In genomic region chr2:59757015-59757414, GRCm38 (mm10) we compare ENCODE assay signal across 11 mouse cellular contexts.
DNase-seq lines count a peak whose midpoint lies in the region; ATAC-seq and TF ChIP-seq lines count a peak whose summit lies in the region.
"Had no signal": no experiment of that assay in that cellular context is flagged by ENCODE, and none has a peak within 500 bp of the region (broad histone marks: within the 10 kb centered on the region; RNA-seq: fewer than 3 reads in every experiment).

No protein-coding gene starts in this region.

- no peaks in the 10 kb centered on the region for H3K36me3 ChIP-seq in heart, embryonic 15.5 days
- H3K36me3 ChIP-seq in heart, embryonic 10.5 days, result peaks cover 23% of the 10 kb centered on the region
- H3K36me3 ChIP-seq in lung, postnatal 0 days (ENCODE audit: insufficient read depth, low read length), result no peaks in the 10 kb centered on the region; the same call in 1 of the 2 replicates
- H3K36me3 ChIP-seq in forebrain, embryonic 15.5 days, result no peaks in the 10 kb centered on the region

- peaks cover 38% of the 10 kb centered on the region for H3K4me1 ChIP-seq in heart, embryonic 15.5 days (replicated peaks)
- H3K4me1 ChIP-seq in heart, embryonic 10.5 days, result peaks cover 45% of the 10 kb centered on the region
- H3K4me1 ChIP-seq in lung, postnatal 0 days (ENCODE audit: insufficient read depth, low read depth, low read length), result 0 out of 2 replicates have a peak, but pooled peaks cover 3% of the 10 kb centered on the region
- no peaks in the 10 kb centered on the region for H3K4me1 ChIP-seq in lung, adult 2 months (ENCODE audit: control insufficient read depth, insufficient read depth, low read length)
- H3K4me1 ChIP-seq in forebrain, embryonic 15.5 days, result peaks cover 10% of the 10 kb centered on the region; the same call in 1 of the 2 replicates

- no peak for TF ChIP-seq POLR2A in lung, adult 2 months (IDR thresholded peaks at IDR 0.05; ENCODE audit: borderline replicate concordance, extremely low read depth, low read depth, low read length)

- peak; percentile 13; the same call in 1 of the 2 replicates for TF ChIP-seq CTCF in lung, postnatal 0 days (IDR thresholded peaks at IDR 0.05)
- no peak for TF ChIP-seq CTCF in lung, adult 2 months (IDR thresholded peaks at IDR 0.05; ENCODE audit: insufficient read depth, low read length)

- H3K27ac ChIP-seq in heart, embryonic 15.5 days, result peak overlapping the region; percentile 13; the same call in 1 of the 2 replicates
- no peak overlapping the region for H3K27ac ChIP-seq in heart, embryonic 10.5 days
- H3K27ac ChIP-seq in lung, postnatal 0 days (ENCODE audit: low read length), result no peak overlapping the region
- H3K27ac ChIP-seq in forebrain, embryonic 15.5 days (replicated peaks), result no peak overlapping the region
- H3K27ac ChIP-seq: macrophage had no signal

- no peak for TF ChIP-seq EP300 in lung, postnatal 0 days (IDR thresholded peaks at IDR 0.05)

- H3K9me3 ChIP-seq in heart, embryonic 15.5 days (replicated peaks), result no peaks in the 10 kb centered on the region
- no peaks in the 10 kb centered on the region for H3K9me3 ChIP-seq in heart, embryonic 10.5 days
- no peaks in the 10 kb centered on the region for H3K9me3 ChIP-seq in lung, postnatal 0 days (ENCODE audit: low read length)
- H3K9me3 ChIP-seq in forebrain, embryonic 15.5 days, result no peaks in the 10 kb centered on the region

- DNase-seq in heart, embryonic 10.5 days (ENCODE audit: low spot score), result no peak
- DNase-seq in lung, postnatal 0 days (ENCODE audit: low spot score), result no peak
- DNase-seq in lung, adult 2 months, result no peak
- peak; percentile 45 for DNase-seq in retina, postnatal 1 day
- no peak for DNase-seq in cerebellum, postnatal 10 days
- DNase-seq in ovary, adult 18-20 months (ENCODE audit: low spot score), result no peak
- DNase-seq: cerebellum, postnatal 25 days; kidney, adult 8-10 months had no signal

- peak; percentile 41; the same call in 1 of the 2 replicates for ATAC-seq in heart, embryonic 15.5 days (replicated peaks; ENCODE audit: insufficient number of reproducible peaks, insufficient read depth, low FRiP score, low read depth)
- ATAC-seq in lung, postnatal 0 days, result no peak
- ATAC-seq in forebrain, embryonic 15.5 days (replicated peaks), result peak; percentile 76; the same call in 1 of the 2 replicates

- no peaks in the 10 kb centered on the region for H3K27me3 ChIP-seq in heart, embryonic 15.5 days
- no peaks in the 10 kb centered on the region for H3K27me3 ChIP-seq in heart, embryonic 10.5 days (ENCODE audit: insufficient read depth, poor library complexity, severe bottlenecking)
- no peaks in the 10 kb centered on the region for H3K27me3 ChIP-seq in lung, postnatal 0 days (replicated peaks; ENCODE audit: insufficient read depth, low read length)
- H3K27me3 ChIP-seq in forebrain, embryonic 15.5 days, result no peaks in the 10 kb centered on the region

- 56% methylated on average over 6 of the region's 6 CpGs for WGBS in heart, embryonic 15.5 days
- WGBS in heart, embryonic 10.5 days, result 67% methylated on average over 6 of the region's 6 CpGs
- WGBS in lung, postnatal 0 days, result 71% methylated on average over 6 of the region's 6 CpGs
- 74% methylated on average over 6 of the region's 6 CpGs for WGBS in lung, adult 2 months
- 67% methylated on average over 6 of the region's 6 CpGs for WGBS in forebrain, embryonic 15.5 days

- H3K4me3 ChIP-seq in heart, embryonic 15.5 days, result no peak overlapping the region
- H3K4me3 ChIP-seq in heart, embryonic 10.5 days, result no peak overlapping the region
- no peak overlapping the region for H3K4me3 ChIP-seq in lung, postnatal 0 days (ENCODE audit: low read depth, low read length)
- no peak overlapping the region for H3K4me3 ChIP-seq in lung, adult 2 months (replicated peaks; ENCODE audit: extremely low read depth, low read depth, low read length)
- no peak overlapping the region for H3K4me3 ChIP-seq in forebrain, embryonic 15.5 days

- no peak overlapping the region for H3K4me2 ChIP-seq in heart, embryonic 15.5 days
- no peak overlapping the region for H3K4me2 ChIP-seq in lung, postnatal 0 days (replicated peaks; ENCODE audit: low read depth, low read length)
- no peak overlapping the region for H3K4me2 ChIP-seq in forebrain, embryonic 15.5 days (replicated peaks)

- H3K9ac ChIP-seq in heart, embryonic 15.5 days, result no peak overlapping the region
- H3K9ac ChIP-seq in lung, postnatal 0 days (replicated peaks; ENCODE audit: low read depth), result no peak overlapping the region
- H3K9ac ChIP-seq in forebrain, embryonic 15.5 days (replicated peaks), result no peak overlapping the region
